Mouse (Mus musculus): ENCODE measurements around the gene Gm4969. TPM values are rescaled to one million over a fixed set of nuclear protein-coding genes. Genes with fewer than 3 reads are reported as not detected.
A peak's percentile ranks its signal among the peaks of the same experiment; 100 is the strongest.

Gm4969 gene
- polyA plus RNA-seq (2014; fragmentation: Nextera tagmentation; extraction: Ambion mirVana) = 2.3 and 4.5 TPM in 2 replicates

DNA sequence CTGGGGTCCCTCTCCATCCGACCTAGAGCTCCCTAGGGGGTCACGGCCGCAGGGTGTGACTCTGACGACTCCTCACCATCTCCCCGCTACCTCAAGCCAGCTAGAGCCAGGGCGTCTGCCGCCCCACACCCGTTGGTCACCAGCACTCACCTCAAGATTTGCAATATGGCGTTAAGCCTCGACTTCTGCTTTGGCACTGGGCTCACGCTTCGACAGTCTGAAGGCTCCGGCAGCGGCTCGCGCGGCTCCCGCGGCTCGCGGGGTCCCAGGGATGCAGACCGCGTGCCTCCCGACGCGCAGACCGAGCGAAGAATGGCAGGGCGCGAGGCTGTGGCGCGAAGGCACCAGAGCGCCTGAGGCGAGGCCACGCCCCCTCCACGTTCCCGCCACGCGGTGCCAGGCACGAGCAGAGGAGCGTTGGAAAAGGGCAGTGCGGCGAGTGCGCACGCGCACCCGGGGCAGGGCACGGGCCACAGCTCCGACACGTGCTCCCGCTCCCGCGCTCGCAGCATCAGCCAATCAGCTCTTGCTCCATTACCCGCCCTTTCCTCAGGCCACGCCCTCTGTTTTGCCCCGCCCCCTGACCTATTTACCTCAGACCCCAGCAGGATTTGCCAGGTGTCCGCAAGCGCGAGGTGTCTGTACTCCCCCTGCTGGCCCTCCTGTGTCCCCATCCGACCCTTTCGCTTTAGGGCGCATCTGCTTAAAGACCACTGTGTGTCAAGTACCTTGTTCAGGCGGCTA, at the start of gene Gm4969:
TSS of gene Gm4969 (minus strand) at position 341 of the 744 bp plus-strand sequence.
- Histone ChIP-seq H3K36me3 (ENCODE audit: control insufficient read depth, insufficient read depth, low read length) (no peaks in the 10 kb centered on the region), H3K27me3 (ENCODE audit: control insufficient read depth, insufficient read depth, low read length) (no peaks in the 10 kb centered on the region), H3K4me2 (replicated peaks; ENCODE audit: low read depth, low read length) (peak within 1 kb of the TSS; percentile 41), H3K9ac (ENCODE audit: low read depth, low read length) (no peak within 1 kb of the TSS), H3K4me1 (ENCODE audit: control insufficient read depth, insufficient read depth, low read length) (peaks cover 16% of the 10 kb centered on the region), H3K27ac (ENCODE audit: low read depth, low read length) (no peak within 1 kb of the TSS), H3K4me3 (ENCODE audit: low read length) (peak within 1 kb of the TSS; percentile 24), H3K9me3 (ENCODE audit: control insufficient read depth, low read length) (peaks cover 7% of the 10 kb centered on the region)
- ATAC-seq (ENCODE audit: low FRiP score, low TSS enrichment) = peak; percentile 36
- 28% methylated on average over 59 of the region's 64 CpGs for whole genome bisulfite sequencing

DNA sequence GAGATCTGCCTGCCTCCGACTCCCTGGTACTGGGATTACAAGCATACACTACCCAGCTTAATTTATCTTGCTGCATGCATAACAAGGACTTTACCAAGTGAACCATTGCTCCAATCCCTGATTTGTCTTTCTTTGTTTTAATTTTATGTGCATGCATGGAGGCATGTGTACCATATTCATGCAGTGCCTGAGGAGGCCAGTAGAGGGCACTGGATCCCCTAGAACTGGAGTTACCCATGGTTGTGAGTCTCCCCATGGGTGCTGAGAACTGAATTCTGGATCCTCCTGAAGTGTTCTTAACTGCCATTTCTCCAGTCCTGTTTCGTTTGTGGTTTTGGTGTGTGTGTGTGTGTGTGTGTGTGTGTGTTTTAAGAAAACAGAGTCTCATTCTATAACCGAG, 48.8 kb upstream of the Gm4969 start:
- H3K9ac ChIP-seq (ENCODE audit: low read depth, low read length) = no peak overlapping the region
- WGBS = 82% methylated on average over 3 of the region's 3 CpGs
- peaks cover 21% of the 10 kb centered on the region; the same call in 1 of the 2 replicates for H3K4me1 ChIP-seq (ENCODE audit: control insufficient read depth, insufficient read depth, low read length)
- no peaks in the 10 kb centered on the region; the same call in 1 of the 2 replicates for H3K27me3 ChIP-seq (ENCODE audit: control insufficient read depth, insufficient read depth, low read length)
- H3K9me3 ChIP-seq (ENCODE audit: control insufficient read depth, low read length) = no peaks in the 10 kb centered on the region
- H3K36me3 ChIP-seq (ENCODE audit: control insufficient read depth, insufficient read depth, low read length) = no peaks in the 10 kb centered on the region
- H3K27ac ChIP-seq (ENCODE audit: low read depth, low read length) = no peak overlapping the region
- no peak overlapping the region for H3K4me2 ChIP-seq (replicated peaks; ENCODE audit: low read depth, low read length)
- ATAC-seq (ENCODE audit: low FRiP score, low TSS enrichment) = no peak
- no peak overlapping the region for H3K4me3 ChIP-seq (ENCODE audit: low read length)

- H3K9me3 ChIP-seq (ENCODE audit: control insufficient read depth, low read length) = no peaks in the 10 kb centered on the region
- H3K4me1 ChIP-seq (ENCODE audit: control insufficient read depth, insufficient read depth, low read length) = peaks cover 17% of the 10 kb centered on the region; the same call in 1 of the 2 replicates
- no peak within 1 kb of the TSS for H3K9ac ChIP-seq (ENCODE audit: low read depth, low read length)
- no peaks in the 10 kb centered on the region for H3K36me3 ChIP-seq (ENCODE audit: control insufficient read depth, insufficient read depth, low read length)
- no peak for ATAC-seq (ENCODE audit: low FRiP score, low TSS enrichment)
- H3K27me3 ChIP-seq (ENCODE audit: control insufficient read depth, insufficient read depth, low read length) = no peaks in the 10 kb centered on the region; the same call in 1 of the 2 replicates
- H3K27ac ChIP-seq (ENCODE audit: low read depth, low read length) = no peak within 1 kb of the TSS
- 13% methylated on average over 14 of the region's 14 CpGs for WGBS
- 0 out of 2 replicates have a peak within 1 kb of the TSS, but pooled peaks have one; percentile 12 for H3K4me3 ChIP-seq (ENCODE audit: low read length)
- peak within 1 kb of the TSS; percentile 31; the same call in 1 of the 2 replicates for H3K4me2 ChIP-seq (replicated peaks; ENCODE audit: low read depth, low read length)
Measured at GRCm38 (mm10) chr7:19165656-19166423, 47.7 kb upstream of the Gm4969 start, which contains the start of gene Gipr. Gipr (minus strand) TSS chr7:19166127.

- Histone ChIP-seq H3K36me3 (ENCODE audit: control insufficient read depth, insufficient read depth, low read length) (no peaks in the 10 kb centered on the region), H3K9ac (ENCODE audit: low read depth, low read length) (no peak overlapping the region), H3K4me1 (ENCODE audit: control insufficient read depth, insufficient read depth, low read length) (peaks cover 23% of the 10 kb centered on the region; the same call in 1 of the 2 replicates), H3K9me3 (ENCODE audit: control insufficient read depth, low read length) (no peaks in the 10 kb centered on the region), H3K27ac (ENCODE audit: low read depth, low read length) (no peak overlapping the region), H3K4me2 (replicated peaks; ENCODE audit: low read depth, low read length) (peak overlapping the region; percentile 31; the same call in 1 of the 2 replicates), H3K4me3 (ENCODE audit: low read length) (0 out of 2 replicates have a peak overlapping the region, but pooled peaks have one; percentile 12), H3K27me3 (ENCODE audit: control insufficient read depth, insufficient read depth, low read length) (no peaks in the 10 kb centered on the region; the same call in 1 of the 2 replicates)
- WGBS = 2% methylated on average over 13 of the region's 13 CpGs
- no peak; the same call in 1 of the 2 replicates for ATAC-seq (ENCODE audit: low FRiP score, low TSS enrichment)
Measured at GRCm38 (mm10) chr7:19164978-19165377, 46.8 kb upstream of the Gm4969 start.

- Histone ChIP-seq H3K9ac (ENCODE audit: low read depth, low read length) (no peak overlapping the region), H3K27ac (ENCODE audit: low read depth, low read length) (no peak overlapping the region), H3K27me3 (ENCODE audit: control insufficient read depth, insufficient read depth, low read length) (peaks cover 7% of the 10 kb centered on the region), H3K4me2 (replicated peaks; ENCODE audit: low read depth, low read length) (peak overlapping the region; percentile 31), H3K36me3 (ENCODE audit: control insufficient read depth, insufficient read depth, low read length) (no peaks in the 10 kb centered on the region), H3K4me3 (ENCODE audit: low read length) (peak overlapping the region; percentile 12; the same call in 1 of the 2 replicates), H3K9me3 (ENCODE audit: control insufficient read depth, low read length) (no peaks in the 10 kb centered on the region), H3K4me1 (ENCODE audit: control insufficient read depth, insufficient read depth, low read length) (peaks cover 27% of the 10 kb centered on the region; the same call in 1 of the 2 replicates)
- WGBS = 0% methylated on average over 6 of the region's 6 CpGs
- ATAC-seq (ENCODE audit: low FRiP score, low TSS enrichment) = peak; percentile 65
Measured at GRCm38 (mm10) chr7:19164189-19164588, 46.0 kb upstream of the Gm4969 start.

DNA sequence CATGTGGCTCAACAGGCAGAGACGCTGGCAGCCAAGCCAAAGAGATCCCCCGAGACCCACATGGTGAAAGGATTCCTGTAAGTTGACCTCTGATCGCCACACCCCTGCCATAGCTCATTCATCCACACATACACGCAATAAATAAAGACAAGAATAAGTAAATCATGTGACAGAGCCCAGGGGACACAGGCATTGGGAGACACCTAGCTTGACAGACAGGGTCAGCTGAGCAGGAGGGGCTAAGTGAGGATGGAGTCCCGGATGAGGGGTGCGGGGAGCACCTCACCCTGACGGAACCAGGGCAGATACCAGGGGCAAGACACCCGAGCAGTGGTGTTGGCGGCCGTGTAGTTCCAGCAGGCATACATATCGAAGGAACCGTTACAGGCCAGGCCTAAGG, 45.6 kb upstream of the Gm4969 start:
- WGBS = 21% methylated on average over 12 of the region's 12 CpGs
- Histone ChIP-seq H3K4me1 (ENCODE audit: control insufficient read depth, insufficient read depth, low read length) (peaks cover 27% of the 10 kb centered on the region; the same call in 1 of the 2 replicates), H3K27me3 (ENCODE audit: control insufficient read depth, insufficient read depth, low read length) (peaks cover 8% of the 10 kb centered on the region), H3K9ac (ENCODE audit: low read depth, low read length) (no peak overlapping the region), H3K27ac (ENCODE audit: low read depth, low read length) (no peak overlapping the region), H3K4me3 (ENCODE audit: low read length) (no peak overlapping the region; the same call in 1 of the 2 replicates), H3K4me2 (replicated peaks; ENCODE audit: low read depth, low read length) (peak overlapping the region; percentile 31), H3K36me3 (ENCODE audit: control insufficient read depth, insufficient read depth, low read length) (no peaks in the 10 kb centered on the region), H3K9me3 (ENCODE audit: control insufficient read depth, low read length) (no peaks in the 10 kb centered on the region)
- peak; percentile 22; the same call in 1 of the 2 replicates for ATAC-seq (ENCODE audit: low FRiP score, low TSS enrichment)

DNA sequence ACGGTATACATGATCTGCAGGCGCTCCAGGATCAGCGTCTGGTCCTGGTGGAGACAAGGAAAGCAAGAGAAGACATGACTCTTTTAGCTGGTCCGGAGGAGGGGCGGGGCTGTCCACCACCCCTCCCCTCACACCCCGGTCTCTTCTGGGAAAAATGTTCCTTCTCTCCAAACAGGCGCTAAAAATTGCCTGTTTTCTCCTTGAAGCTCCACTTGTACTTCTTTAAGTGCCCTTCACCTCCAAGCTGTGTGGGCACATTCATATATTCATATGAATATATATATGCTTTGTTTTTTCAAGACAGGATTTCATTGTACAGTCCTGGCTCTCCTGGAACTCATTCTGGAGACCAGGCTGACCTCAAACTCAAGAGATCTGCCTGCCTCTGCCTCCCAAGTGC, 44.8 kb upstream of the Gm4969 start:
- Histone ChIP-seq H3K36me3 (ENCODE audit: control insufficient read depth, insufficient read depth, low read length) (no peaks in the 10 kb centered on the region), H3K9ac (ENCODE audit: low read depth, low read length) (no peak overlapping the region), H3K4me1 (ENCODE audit: control insufficient read depth, insufficient read depth, low read length) (peaks cover 27% of the 10 kb centered on the region; the same call in 1 of the 2 replicates), H3K27me3 (ENCODE audit: control insufficient read depth, insufficient read depth, low read length) (peaks cover 8% of the 10 kb centered on the region), H3K4me2 (replicated peaks; ENCODE audit: low read depth, low read length) (no peak overlapping the region), H3K27ac (ENCODE audit: low read depth, low read length) (no peak overlapping the region), H3K9me3 (ENCODE audit: control insufficient read depth, low read length) (no peaks in the 10 kb centered on the region), H3K4me3 (ENCODE audit: low read length) (no peak overlapping the region)
- WGBS = 71% methylated on average over 7 of the region's 7 CpGs
- ATAC-seq (ENCODE audit: low FRiP score, low TSS enrichment) = no peak

- Histone ChIP-seq H3K9me3 (ENCODE audit: control insufficient read depth, low read length) (no peaks in the 10 kb centered on the region), H3K4me2 (replicated peaks; ENCODE audit: low read depth, low read length) (peak overlapping the region; percentile 78), H3K27ac (ENCODE audit: low read depth, low read length) (no peak overlapping the region), H3K4me1 (ENCODE audit: control insufficient read depth, insufficient read depth, low read length) (peaks cover 30% of the 10 kb centered on the region; the same call in 1 of the 2 replicates), H3K36me3 (ENCODE audit: control insufficient read depth, insufficient read depth, low read length) (no peaks in the 10 kb centered on the region), H3K27me3 (ENCODE audit: control insufficient read depth, insufficient read depth, low read length) (peaks cover 8% of the 10 kb centered on the region), H3K4me3 (ENCODE audit: low read length) (peak overlapping the region; percentile 42), H3K9ac (ENCODE audit: low read depth, low read length) (peak overlapping the region; percentile 61; the same call in 1 of the 2 replicates)
- peak; percentile 38 for ATAC-seq (ENCODE audit: low FRiP score, low TSS enrichment)
- 1% methylated on average over 20 of the region's 20 CpGs for WGBS
Measured at GRCm38 (mm10) chr7:19160115-19160514, 41.9 kb upstream of the Gm4969 start.

Data from kidney, embryonic 14.5 days (tissue).